Mouse (Mus musculus) heart, embryonic 14.5 days (tissue): ENCODE results near the gene Zbtb3. TPM values are rescaled to one million over a fixed set of nuclear protein-coding genes. Genes with fewer than 3 reads are reported as not detected.
A peak's percentile ranks its signal among the peaks of the same experiment; 100 is the strongest.

ENCODE experiments used
- ATAC-seq: fragments of 200-750 bp; cut with Nextera tagmentation; 2 replicates; pipeline ENCODE4 v1.8.0; 2017; ENCODE audit warnings: low read depth, moderate TSS enrichment; ENCODE audit not compliant: insufficient number of reproducible peaks, insufficient read depth, low FRiP score
- H3K27ac ChIP-seq, 2 experiments: fragments of 200-500 bp in 1 of 2; fragments of 300-500 bp in 1 of 2; sonication (generic) in 1 of 2; replicated peaks in 1 of 2; 2 replicates each; pipeline ENCODE4 v1.5.1; 2012 to 2014; ENCODE audit warnings: low read depth in 2 of 2, low read length in 2 of 2, control low read depth in 1 of 2, mild to moderate bottlenecking in 1 of 2, mixed read lengths in 1 of 2; ENCODE audit not compliant: control insufficient read depth in 1 of 2, insufficient read depth in 1 of 2
- H3K27me3 ChIP-seq: fragments of 300-500 bp; sonication (generic); 2 replicates; pipeline ENCODE4 v1.6.1; 2014; ENCODE audit warnings: mild to moderate bottlenecking, low read length, control low read depth; ENCODE audit not compliant: control insufficient read depth, insufficient read depth
- H3K36me3 ChIP-seq: fragments of 300-500 bp; sonication (generic); 2 replicates; pipeline ENCODE4 v1.6.1; 2014; ENCODE audit warnings: mild to moderate bottlenecking, control low read depth, low read length, mixed read lengths; ENCODE audit not compliant: control insufficient read depth, insufficient read depth
- H3K4me1 ChIP-seq, 2 experiments: fragments of 200-500 bp in 1 of 2; fragments of 300-500 bp in 1 of 2; sonication (generic) in 1 of 2; 2 replicates each; pipeline ENCODE4 v1.6.1; 2012 to 2014; ENCODE audit warnings: low read length in 2 of 2, control low read depth in 1 of 2, mixed read lengths in 1 of 2; ENCODE audit not compliant: control insufficient read depth in 2 of 2, insufficient read depth in 2 of 2
- H3K4me2 ChIP-seq: fragments of 300-500 bp; sonication (generic); 2 replicates; pipeline ENCODE4 v1.6.1; 2014; ENCODE audit warnings: mild to moderate bottlenecking, low read length
- H3K4me3 ChIP-seq, 2 experiments: fragments of 200-500 bp in 1 of 2; fragments of 300-500 bp in 1 of 2; sonication (generic) in 1 of 2; 2 replicates each; pipeline ENCODE4 v1.5.1; 2012 to 2014; ENCODE audit warnings: low read length in 2 of 2, mild to moderate bottlenecking in 2 of 2, control low read depth in 1 of 2, low read depth in 1 of 2, moderate library complexity in 1 of 2; ENCODE audit not compliant: control insufficient read depth in 1 of 2, insufficient read depth in 1 of 2
- H3K9ac ChIP-seq: fragments of 300-500 bp; sonication (generic); 2 replicates; pipeline ENCODE4 v1.6.1; 2014; ENCODE audit warnings: mild to moderate bottlenecking, low read length
- H3K9me3 ChIP-seq: fragments of 300-500 bp; sonication (generic); 2 replicates; pipeline ENCODE4 v1.6.1; 2016; ENCODE audit warnings: low read length, control low read depth; ENCODE audit not compliant: control insufficient read depth
- WGBS: fragments of 180-500 bp; shearing (Covaris S2); extraction: QIAGEN DNeasy Blood & Tissue Kit; methylation state at CpG from one replicate; pipeline ENCODE4 v1.1.7; 2014; 5-methylcytosine and 5-hydroxymethylcytosine counted together
- polyA plus RNA-seq: library from polyadenylated mRNA; unstranded; fragments of >200 nt; fragmentation: Nextera tagmentation; extraction: Ambion mirVana; gene quantifications from 2 replicates; pipeline ENCODE4 v1.2.1, GENCODE M21; 2014

The Zbtb3 gene
- polyA plus RNA-seq, 1 experiment from 2014 or later, result 3.0 TPM

- peaks cover 48% of the 10 kb centered on the region for H3K36me3 ChIP-seq
- ATAC-seq, result no peak
- no peak overlapping the region for H3K27ac ChIP-seq
- H3K9ac ChIP-seq, result no peak overlapping the region
- H3K27me3 ChIP-seq, result no peaks in the 10 kb centered on the region
- H3K9me3 ChIP-seq, result no peaks in the 10 kb centered on the region
- H3K4me1 ChIP-seq, result peaks cover 5 to 8% of the 10 kb centered on the region in 2 experiments
- no peak overlapping the region for H3K4me2 ChIP-seq
- WGBS, result 86% methylated on average over 11 of the region's 11 CpGs
- H3K4me3 ChIP-seq, result no peak overlapping the region
Observed at GRCm38 (mm10) chr19:8803879-8804660, 1.7 kb downstream of the Zbtb3 start.

DNA sequence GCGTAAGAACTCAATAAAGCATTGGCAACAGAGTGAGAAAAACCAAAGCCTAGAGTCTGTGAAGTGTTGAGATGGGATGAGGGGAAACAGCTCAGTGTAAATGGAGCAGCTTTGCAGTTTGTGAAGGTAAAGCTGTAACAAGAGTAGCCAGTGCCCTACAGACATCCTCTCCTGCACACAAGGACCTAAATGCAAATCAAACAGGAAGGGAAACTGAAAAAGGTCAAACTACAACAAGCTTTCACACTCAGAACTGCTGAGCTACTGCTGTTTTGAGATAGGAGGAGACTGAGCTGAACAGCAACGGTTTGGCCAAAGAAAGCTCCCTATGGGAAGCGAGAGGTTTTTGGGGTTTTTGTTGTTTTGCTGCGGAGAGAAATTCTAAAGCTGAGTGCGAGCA lies 4.5 kb downstream of the Zbtb3 start:
- Histone ChIP-seq H3K27ac (no peak overlapping the region), H3K9me3 (no peaks in the 10 kb centered on the region), H3K36me3 (peaks cover 73% of the 10 kb centered on the region), H3K9ac (no peak overlapping the region), H3K4me1 (peaks cover 5% of the 10 kb centered on the region in 2 experiments), H3K4me3 (no peak overlapping the region), H3K27me3 (no peaks in the 10 kb centered on the region), H3K4me2 (no peak overlapping the region)
- WGBS, result 94% methylated on average over 5 of the region's 5 CpGs
- ATAC-seq, result no peak

GRCm38 (mm10) chr19:8815812-8816211 lies 13.5 kb downstream of the Zbtb3 start:
- Histone ChIP-seq H3K27ac (no peak overlapping the region), H3K27me3 (no peaks in the 10 kb centered on the region), H3K4me1 (peaks cover 5 to 20% of the 10 kb centered on the region in 2 experiments), H3K9ac (no peak overlapping the region), H3K4me3 (no peak overlapping the region), H3K4me2 (no peak overlapping the region), H3K36me3 (peaks cover 59% of the 10 kb centered on the region), H3K9me3 (no peaks in the 10 kb centered on the region)
- no peak for ATAC-seq
- WGBS, result 82% methylated on average over 11 of the region's 11 CpGs

DNA sequence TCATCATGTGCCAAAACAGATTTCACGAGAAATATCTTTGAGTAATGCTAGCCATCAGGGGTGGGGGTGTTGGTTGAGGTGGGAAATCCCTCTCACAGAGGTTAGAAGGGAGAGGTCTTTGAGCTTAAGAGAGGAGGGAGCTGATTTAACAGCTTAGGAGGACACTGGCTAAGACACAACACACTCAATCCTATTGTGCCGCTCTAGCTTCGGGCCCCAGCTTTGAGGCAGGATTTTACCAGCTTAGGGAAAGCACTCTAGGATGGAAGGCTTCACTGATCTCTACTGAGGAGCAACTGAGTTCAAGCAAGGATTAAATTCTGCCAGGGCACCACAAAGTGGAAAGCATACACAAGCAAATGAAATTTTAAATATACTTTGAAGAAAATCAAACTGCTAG lies 14.6 kb downstream of the Zbtb3 start:
- no peak overlapping the region for H3K27ac ChIP-seq
- no peak for ATAC-seq
- no peak overlapping the region; a peak in 1 of 4 replicates for H3K4me3 ChIP-seq
- H3K36me3 ChIP-seq, result peaks cover 48% of the 10 kb centered on the region
- H3K4me1 ChIP-seq, result peaks cover 5 to 25% of the 10 kb centered on the region in 2 experiments
- H3K4me2 ChIP-seq, result no peak overlapping the region
- 77% methylated on average over 3 of the region's 3 CpGs for WGBS
- H3K9ac ChIP-seq, result peak overlapping the region; percentile 1; the same call in 1 of the 2 replicates
- no peaks in the 10 kb centered on the region for H3K9me3 ChIP-seq
- no peaks in the 10 kb centered on the region for H3K27me3 ChIP-seq

- Histone ChIP-seq H3K9ac (peak overlapping the region; percentile 86), H3K36me3 (peaks cover 46% of the 10 kb centered on the region), H3K4me2 (peak overlapping the region; percentile 98), H3K4me3 (peak overlapping the region; percentile 55 to 96), H3K4me1 (peaks cover 7 to 34% of the 10 kb centered on the region in 2 experiments), H3K27me3 (no peaks in the 10 kb centered on the region), H3K9me3 (no peaks in the 10 kb centered on the region), H3K27ac (peak overlapping the region; percentile 95 to 98)
- no peak for ATAC-seq
- WGBS, result 20% methylated on average over 14 of the region's 14 CpGs
Observed at GRCm38 (mm10) chr19:8818301-8818798, 16.0 kb downstream of the Zbtb3 start.

DNA sequence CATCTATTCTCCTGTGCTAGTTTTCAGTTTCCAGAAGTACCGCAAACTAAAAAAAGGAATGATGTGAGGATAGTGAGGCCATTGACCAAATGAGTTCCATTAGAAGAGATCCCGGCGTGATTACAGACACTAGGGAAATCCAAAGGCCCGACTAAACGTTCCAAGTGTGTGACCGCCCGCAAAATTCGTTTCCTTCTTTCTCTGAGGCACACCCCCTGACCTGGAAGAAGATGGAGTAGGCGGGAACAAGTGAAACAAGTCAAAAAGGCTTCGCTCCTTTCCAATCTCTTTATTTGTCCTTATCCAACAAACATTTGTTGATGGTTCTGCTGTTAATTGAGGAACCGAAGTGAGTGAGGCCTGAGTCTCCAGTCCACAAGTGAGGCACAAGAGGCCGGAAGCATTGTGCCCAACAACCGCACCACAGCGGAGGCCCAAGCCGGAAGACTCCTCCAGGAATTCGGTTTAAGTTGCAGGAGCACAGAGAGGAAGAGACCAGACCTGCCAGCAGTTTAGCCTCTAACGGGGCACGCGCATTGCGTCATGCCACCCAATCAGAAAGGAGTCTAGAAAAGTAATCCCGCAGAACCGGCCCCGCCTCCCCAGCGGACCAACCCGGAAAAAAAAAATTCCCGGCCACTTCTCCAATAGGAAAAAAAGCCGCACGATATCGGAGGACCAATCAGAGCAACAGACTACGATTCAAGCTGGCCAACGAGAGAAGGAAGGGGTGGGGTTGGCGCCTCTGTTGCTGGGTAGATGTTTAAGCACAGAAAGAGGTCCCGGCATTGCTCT lies 16.6 kb downstream of the Zbtb3 start, which contains the start of gene Ttc9c:
Gene Ttc9c, minus strand, starts transcription at position 533 of the 795 bp plus-strand sequence.
- 1% methylated on average over 33 of the region's 33 CpGs for WGBS

DNA sequence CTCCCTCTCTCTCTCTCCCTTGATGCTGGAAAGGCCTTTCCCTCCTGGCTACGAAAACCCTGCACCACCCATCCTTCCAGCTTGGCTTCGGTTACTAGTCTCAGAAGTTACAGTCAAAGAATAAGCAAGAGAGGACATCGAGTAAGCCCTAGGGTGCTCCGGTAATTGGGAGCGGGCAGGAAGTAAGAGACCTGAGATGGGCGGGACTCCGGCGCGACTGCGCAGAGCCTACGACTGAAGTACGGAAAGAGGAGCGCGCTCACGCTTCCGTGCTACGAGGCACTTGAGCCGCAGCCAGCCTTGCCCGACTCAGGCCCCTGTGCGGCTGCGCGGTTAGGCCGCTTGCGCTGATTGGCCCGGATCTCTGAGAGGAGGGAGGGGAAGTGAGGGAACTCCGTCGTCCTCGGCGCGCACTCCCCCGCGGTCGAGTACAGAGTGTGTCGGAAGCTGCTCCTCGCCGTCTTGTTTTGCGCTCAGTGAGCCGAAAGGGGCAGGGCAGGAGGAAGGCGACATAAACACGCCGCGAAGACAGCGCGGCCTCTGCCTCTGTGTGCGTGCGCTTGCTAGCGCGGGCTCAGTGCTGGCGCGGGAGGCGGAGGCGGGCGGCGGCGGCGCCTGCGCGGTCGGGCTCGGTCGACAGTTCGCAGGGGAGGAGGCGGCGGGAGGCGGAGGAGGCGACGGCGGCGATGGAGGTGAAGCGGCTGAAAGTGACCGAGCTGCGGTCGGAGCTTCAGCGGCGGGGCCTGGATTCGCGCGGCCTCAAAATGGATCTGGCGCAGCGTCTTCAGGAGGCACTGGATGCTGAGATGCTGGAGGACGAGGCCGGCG lies 17.5 kb downstream of the Zbtb3 start, which contains the start of gene Hnrnpul2:
Gene Hnrnpul2, plus strand, starts transcription at position 415 of the 828 bp plus-strand sequence.
- Histone ChIP-seq H3K9ac (peak within 1 kb of the TSS; percentile 98), H3K4me2 (peak within 1 kb of the TSS; percentile 98), H3K9me3 (no peaks in the 10 kb centered on the region), H3K36me3 (peaks cover 47% of the 10 kb centered on the region), H3K27ac (peak within 1 kb of the TSS; percentile 98 to 100), H3K4me1 (peaks cover 7 to 34% of the 10 kb centered on the region in 2 experiments), H3K27me3 (no peaks in the 10 kb centered on the region), H3K4me3 (peak within 1 kb of the TSS; percentile 90 to 96)
- under 1% methylated on average over 81 of the region's 83 CpGs for WGBS
- ATAC-seq, result peak; percentile 95

More for the DNA sequence above, 16.6 kb downstream of the Zbtb3 start, which contains the start of gene Ttc9c:
- Histone ChIP-seq H3K4me2 (peak within 1 kb of the TSS; percentile 98), H3K9me3 (no peaks in the 10 kb centered on the region), H3K4me1 (peaks cover 7 to 34% of the 10 kb centered on the region in 2 experiments), H3K4me3 (peak within 1 kb of the TSS; percentile 90 to 96), H3K36me3 (peaks cover 46% of the 10 kb centered on the region), H3K27me3 (no peaks in the 10 kb centered on the region), H3K27ac (peak within 1 kb of the TSS; percentile 98 to 100), H3K9ac (peak within 1 kb of the TSS; percentile 98)
- peak; percentile 85 for ATAC-seq
